Mouse (Mus musculus): Measurements from ENCODE around the gene Krt33a. TPM values are rescaled to one million over a fixed set of nuclear protein-coding genes. Genes with fewer than 3 reads are reported as not detected.

Gene Krt33a
- not detected for total RNA-seq (2021)
- long read RNA-seq, experiment 1: 0 reads
- long read RNA-seq, experiment 2: 0 reads

DNA sequence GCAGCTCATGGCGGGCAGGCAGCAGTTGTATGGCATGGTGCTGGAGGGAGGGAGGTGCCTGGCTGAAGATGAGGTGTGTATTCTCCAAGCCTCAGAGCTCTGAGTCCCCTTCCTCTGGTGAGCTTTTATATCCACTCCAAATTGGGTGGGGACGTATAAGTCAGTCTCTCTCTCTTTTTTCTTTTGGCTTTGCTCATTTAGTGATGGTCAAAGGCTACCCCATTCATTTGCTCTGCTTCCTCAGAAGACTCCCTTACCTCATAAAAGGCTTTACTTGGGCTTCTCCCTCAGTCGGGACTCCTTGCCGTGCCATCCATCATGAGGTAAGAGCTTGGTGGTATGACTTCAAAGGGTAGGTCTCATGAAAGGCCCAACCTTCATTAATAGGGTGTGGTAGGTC is at the start of gene Krt33a:
TSS of gene Krt33a (minus strand) at position 101 of the 400 bp plus-strand sequence.
- DNase-seq (ENCODE audit: low spot score in 2 of 2): no peak

DNA sequence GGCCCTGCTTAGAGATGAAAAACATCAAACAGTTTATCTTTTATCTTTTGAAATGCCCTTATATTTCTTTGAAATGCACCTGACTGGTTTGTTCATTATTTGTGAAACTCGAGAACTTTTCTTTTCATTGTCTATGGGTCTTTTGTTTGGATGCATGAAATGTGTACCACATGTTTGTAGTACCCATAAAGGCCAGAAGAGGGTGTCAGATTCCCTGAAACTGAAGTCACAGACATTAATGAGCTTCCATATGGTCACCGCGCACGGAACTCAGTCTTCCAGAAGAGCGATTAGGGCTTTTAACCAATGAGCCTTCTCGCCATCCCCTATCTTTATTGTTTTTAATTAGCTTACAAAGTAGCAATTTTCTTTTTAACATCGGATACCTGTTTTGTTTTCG is 42.9 kb upstream of the Krt33a start:
- no peak for DNase-seq (ENCODE audit: low spot score in 2 of 2)

DNA sequence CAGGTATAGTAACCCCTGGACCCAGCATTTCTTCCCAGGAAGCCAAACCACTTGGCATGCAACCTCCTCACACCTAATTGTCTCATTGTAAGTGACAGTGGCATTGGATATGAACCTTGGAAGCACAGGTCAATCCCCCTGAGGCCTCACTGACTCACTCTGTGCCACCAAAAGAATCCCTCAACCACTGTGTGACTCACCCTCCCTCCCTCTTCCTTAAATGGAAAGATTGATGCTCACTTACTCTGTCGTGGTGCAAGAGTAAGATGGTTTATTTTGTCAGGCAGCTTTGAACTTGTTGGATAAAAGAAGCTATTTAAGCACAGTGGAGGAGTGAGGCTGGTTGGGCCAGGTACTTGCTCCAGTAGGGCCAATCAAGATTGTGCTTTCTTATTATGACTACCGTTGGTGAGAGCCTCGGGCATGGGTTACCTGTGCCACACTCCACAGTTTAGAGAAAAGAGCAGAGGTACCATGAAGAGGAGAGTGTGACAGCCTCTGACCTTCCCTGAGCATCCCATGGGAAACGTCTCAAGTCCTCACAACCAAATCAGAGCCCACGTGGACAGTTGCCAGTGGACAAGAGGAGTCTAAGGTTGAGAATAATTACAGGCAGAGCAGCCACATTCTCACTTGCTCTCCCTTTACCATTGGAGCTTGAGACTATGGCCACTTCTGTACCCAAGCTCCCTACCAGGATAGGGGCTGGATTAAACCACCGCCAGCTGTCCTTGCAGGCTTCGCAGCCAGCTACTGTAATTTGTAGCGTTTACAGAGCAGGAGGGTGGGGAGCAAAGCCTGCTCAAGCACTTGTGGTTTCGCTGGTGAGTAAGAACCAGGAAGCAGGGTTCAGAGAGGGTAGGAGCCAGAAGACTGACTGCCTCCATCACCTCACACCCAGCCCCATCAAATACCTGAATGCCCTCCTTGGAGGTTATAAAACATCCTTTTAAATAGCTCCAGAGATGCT is 40.0 kb upstream of the Krt33a start:
- no peak for DNase-seq (ENCODE audit: low spot score in 2 of 2)

GRCm38 (mm10) chr11:100050451-100050850 is 34.4 kb upstream of the Krt33a start, which contains the start of gene Krt31:
Gene Krt31, minus strand, starts transcription at chr11:100050551.
- no peak for DNase-seq (ENCODE audit: low spot score in 2 of 2)

DNA sequence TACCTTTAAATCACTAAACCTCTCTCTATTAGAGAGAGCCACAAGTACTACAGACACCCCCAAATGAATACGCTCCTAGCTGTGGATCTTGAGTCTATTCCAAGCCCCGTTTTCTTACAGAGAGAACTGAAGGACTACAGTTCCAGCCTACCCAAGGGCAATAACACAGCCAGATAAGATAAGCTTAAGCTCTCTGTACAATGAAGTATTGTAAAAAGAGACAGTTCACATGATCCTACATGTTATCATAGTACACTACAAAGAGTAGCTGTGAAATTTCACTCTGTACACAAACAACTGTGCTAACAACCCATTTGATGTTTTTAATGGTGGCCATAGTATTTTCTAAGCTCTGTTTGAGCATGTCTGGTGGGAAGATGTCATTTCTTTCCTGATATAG is 31.2 kb upstream of the Krt33a start:
- DNase-seq (ENCODE audit: low spot score in 2 of 2): no peak

DNA sequence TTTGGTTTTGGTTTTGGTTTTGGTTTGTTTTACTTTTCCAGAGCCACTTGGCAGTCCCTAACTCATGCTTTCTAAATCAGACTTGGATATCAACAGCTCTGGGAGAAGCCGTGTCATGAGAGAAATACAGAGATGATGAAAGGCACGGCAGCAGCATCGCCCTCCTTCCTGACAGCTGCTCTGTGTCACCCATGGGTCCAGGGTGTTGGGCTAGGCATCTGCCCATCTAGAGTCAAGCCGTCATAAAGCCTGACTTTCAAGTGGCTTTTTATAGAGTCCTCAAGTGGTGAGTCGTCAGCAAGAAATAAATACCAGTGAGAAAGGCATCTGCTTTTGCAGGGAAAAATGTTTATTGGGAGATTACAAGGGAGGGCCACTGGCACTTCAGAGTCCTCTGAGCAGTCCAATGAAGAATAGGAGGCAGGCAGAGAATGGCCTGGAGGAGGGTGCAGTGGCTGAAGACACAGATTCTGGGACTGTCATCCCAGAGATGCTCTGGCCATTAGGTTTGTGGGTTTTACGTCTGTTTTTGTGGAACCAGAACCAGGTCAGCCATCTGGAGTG is 30.4 kb upstream of the Krt33a start:
- DNase-seq (ENCODE audit: low spot score in 2 of 2): no peak

- no peak for DNase-seq (ENCODE audit: low spot score in 2 of 2)
Observed at GRCm38 (mm10) chr11:100041454-100041853, 25.4 kb upstream of the Krt33a start, which contains the start of gene Krt34. Gene Krt34, minus strand, starts transcription at chr11:100041554.

GRCm38 (mm10) chr11:100029768-100030167 is 13.8 kb upstream of the Krt33a start, which contains the start of gene Krt33b:
Gene Krt33b, minus strand, starts transcription at chr11:100029868.
- DNase-seq (ENCODE audit: low spot score in 2 of 2): no peak

DNA sequence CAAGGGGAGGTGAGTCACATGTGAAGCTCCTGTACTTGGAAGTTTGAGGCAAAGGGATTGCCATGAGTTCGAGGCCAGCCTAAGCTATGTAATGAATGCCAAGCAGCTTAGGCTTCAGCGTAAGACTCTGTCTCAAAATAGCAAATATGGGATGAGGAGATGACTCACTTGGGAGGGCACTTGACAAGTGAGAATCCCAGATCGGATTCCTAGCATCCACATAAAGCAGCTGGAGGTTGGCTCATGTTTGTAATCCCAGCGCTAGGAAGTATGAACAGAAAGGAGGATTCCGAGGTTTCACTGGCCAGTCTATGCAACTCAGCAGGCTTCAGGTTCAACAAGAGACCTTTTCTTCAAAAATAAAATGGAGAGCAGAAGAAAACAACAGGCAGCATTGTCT is 5.4 kb upstream of the Krt33a start:
- DNase-seq (ENCODE audit: low spot score in 2 of 2): no peak

DNA sequence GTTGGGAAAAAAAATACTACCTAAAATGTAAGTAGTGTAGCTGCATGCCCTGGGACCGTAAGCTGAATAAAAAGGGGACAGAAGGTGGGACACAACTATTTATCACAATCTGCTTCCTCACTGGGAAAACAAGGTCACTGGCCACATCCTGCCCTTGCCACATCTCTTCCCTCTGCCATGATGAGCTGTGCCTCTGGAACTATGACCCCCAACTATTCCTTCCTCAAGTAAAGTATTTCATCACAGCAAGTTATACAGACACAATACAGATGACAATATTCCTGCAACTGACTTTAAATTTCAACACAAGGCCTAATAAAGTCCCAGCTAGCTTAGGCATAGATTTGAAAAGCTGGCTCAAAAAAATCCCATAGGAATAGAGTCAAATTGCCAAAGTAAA is 3.5 kb upstream of the Krt33a start:
- DNase-seq (ENCODE audit: low spot score in 2 of 2): no peak

GRCm38 (mm10) chr11:100013691-100014171 is 2.3 kb downstream of the Krt33a start:
- DNase-seq (ENCODE audit: low spot score in 2 of 2): no peak

GRCm38 (mm10) chr11:100010682-100011081 is 5.3 kb downstream of the Krt33a start:
- no peak for DNase-seq (ENCODE audit: low spot score in 2 of 2)

DNA sequence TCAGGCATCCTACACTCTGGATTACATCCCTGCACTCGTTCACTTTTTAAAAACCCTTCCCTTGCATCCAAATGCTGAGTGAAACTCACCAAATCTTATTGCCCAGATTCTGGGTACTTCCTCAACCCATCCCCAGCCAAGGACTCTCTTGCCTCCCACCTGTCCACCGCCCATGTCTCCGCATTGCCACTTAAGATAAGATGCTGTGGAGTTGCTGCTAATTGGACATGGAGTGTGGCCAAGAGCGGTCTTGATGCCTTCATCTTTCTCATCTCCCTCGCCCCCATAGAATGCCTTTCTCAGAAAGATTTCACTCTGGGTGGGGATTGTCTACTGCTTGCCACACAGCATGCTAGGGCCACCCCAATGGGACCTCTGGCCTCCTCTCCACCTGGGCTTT is 7.7 kb downstream of the Krt33a start:
- no peak for DNase-seq (ENCODE audit: low spot score in 2 of 2)

DNA sequence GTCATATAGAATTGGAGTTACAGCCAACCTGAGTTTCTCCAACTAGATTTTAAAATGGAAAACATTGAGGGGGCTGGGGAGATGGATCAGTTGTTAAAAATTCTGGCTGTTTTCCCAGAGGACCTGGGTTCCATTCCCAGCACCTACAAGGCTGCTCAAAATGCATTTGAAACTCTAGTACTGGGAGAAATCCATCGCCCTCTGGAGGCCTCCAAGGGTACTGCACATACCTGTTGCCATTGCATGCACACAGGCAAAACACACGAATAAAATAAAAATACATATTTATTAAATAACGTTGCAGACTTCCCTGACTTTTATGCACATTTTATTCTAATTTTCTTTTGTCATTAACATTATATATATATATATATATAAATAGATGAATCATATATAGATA is 9.4 kb downstream of the Krt33a start:
- no peak for DNase-seq (ENCODE audit: low spot score in 2 of 2)

DNA sequence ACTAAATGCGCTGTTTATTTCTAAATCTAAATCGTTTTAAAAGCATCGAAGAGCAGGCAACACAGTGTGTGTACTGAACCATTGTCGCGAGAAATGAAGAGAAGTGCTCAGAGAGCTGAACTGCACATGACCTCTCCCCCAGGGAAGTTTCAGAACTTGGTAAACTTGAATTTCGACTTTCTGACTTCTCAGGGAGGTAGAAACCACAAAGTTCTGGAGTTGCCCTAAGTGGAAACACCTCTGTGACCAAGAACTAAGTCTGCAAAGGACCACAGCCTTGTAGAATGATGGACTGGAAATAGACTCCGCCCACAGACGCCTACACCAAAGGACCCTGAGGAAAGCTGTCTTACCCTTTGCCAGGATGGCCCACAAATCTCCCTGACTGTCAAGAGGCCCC is 10.1 kb downstream of the Krt33a start:
- DNase-seq (ENCODE audit: low spot score in 2 of 2): no peak

- no peak for DNase-seq (ENCODE audit: low spot score in 2 of 2)
Observed at GRCm38 (mm10) chr11:100004846-100005245, 11.2 kb downstream of the Krt33a start.

GRCm38 (mm10) chr11:99999091-99999490 is 16.9 kb downstream of the Krt33a start:
- DNase-seq (ENCODE audit: low spot score in 2 of 2): no peak

DNA sequence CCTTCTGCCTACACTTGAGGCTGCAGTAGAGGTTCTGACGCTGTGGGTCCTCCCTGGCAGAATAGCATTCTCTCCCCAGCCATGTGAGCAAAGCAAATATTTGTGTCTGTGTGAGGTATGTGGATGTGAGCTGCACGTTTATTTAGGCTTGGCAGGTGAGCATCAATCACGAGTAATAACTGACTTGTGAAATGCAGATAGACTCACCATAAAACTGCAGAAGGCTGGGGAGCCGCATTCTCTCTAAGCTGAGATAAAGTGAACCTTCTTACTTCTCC is 21.7 kb downstream of the Krt33a start:
- DNase-seq (ENCODE audit: low spot score in 2 of 2): no peak

GRCm38 (mm10) chr11:99993620-99994383 is 22.2 kb downstream of the Krt33a start, which contains the start of gene Krtap17-1:
Gene Krtap17-1, minus strand, starts transcription at chr11:99993994.
- no peak for DNase-seq (ENCODE audit: low spot score in 2 of 2)

- DNase-seq (ENCODE audit: low spot score in 2 of 2): no peak
Observed at GRCm38 (mm10) chr11:99990571-99990970, 25.4 kb downstream of the Krt33a start.

DNA sequence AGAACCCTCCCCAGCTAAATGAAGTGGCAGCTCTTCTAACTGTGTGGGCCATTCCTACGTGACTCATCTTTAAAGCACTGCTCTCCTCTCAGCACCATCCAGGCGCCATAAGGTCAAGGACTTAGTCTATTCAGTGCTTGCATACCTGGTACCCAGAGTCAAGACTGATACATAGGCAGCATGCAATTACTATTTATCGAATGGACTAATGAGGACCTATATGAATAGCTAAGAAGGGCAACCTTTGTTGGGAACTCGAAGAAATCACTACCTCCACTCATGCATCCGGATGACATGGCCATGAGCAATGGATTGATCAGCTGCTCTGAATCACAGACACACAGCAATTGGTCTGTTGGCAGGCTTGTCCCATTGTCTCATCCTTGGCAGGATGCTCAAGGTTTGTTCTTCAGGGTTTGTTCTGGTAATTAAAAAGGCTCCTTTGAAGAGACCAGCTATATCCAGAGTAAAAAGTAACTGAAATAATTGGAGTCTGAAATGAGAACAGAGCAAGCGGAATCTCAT is 26.1 kb downstream of the Krt33a start:
- DNase-seq (ENCODE audit: low spot score in 2 of 2): no peak
